Mouse (Mus musculus): ENCODE results near the gene Spata17.

GRCm38 (mm10) chr1:187119300-187119699 lies 96.0 kb downstream of the Spata17 start:
- TF ChIP-seq JUND (conservative IDR thresholded peaks at IDR 0.05; ENCODE audit: low read depth, low read length) (no peak), TCF12 (IDR thresholded peaks at IDR 0.05; ENCODE audit: low read depth, low read length) (no peak), ZKSCAN1 (IDR thresholded peaks at IDR 0.05; ENCODE audit: borderline replicate concordance, low read depth, low read length) (no peak), POLR2AphosphoS2 (IDR thresholded peaks at IDR 0.05; ENCODE audit: low read depth, low read length) (no peak), JUN (IDR thresholded peaks at IDR 0.05; ENCODE audit: insufficient read depth, low read depth, low read length) (no peak), E2F4 (IDR thresholded peaks at IDR 0.05; ENCODE audit: insufficient replicate concordance, low read depth, low read length) (no peak)

Data from CH12.LX (cell line).